Mouse (Mus musculus): ENCODE results near the gene Tnfsfm13.

DNA sequence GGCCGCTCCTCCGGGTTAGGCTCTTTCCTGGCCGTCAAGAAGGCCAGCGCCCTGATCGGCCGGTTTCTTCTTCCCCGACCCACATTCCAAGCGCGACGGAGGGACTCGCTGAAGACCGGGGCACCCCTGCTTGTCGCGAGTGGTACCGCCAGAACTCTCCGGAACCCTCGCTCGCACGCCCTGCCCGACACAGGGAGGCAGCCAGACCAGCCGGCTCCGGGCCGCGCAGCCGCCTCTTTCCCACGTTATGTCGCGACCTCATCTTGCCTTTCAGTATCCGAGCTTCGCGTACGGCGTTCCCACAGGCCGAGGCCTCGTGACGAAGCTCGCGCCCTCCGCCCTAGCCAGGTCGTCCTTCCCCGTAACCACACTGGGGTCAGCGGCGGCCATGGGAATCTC lies 24.2 kb downstream of the Tnfsfm13 start:
- no peak for TF ChIP-seq CTCF (IDR thresholded peaks at IDR 0.05; ENCODE audit: borderline replicate concordance, insufficient read depth, low read length)
- no peak for TF ChIP-seq POLR2A (IDR thresholded peaks at IDR 0.05; ENCODE audit: low read depth, low read length)
